In genomic region chr13:59456203-59456602, GRCm38 (mm10) we compare ENCODE assay signal across 26 mouse cellular contexts.
A peak's percentile ranks its signal among the peaks of the same experiment; 100 is the strongest.
DNase-seq lines count a peak whose midpoint lies in the region; ATAC-seq lines count a peak whose summit lies in the region.
"Had no signal": no experiment of that assay in that cellular context is flagged by ENCODE, and none has a peak within 500 bp of the region (broad histone marks: within the 10 kb centered on the region; RNA-seq: fewer than 3 reads in every experiment).

No protein-coding gene starts in this region.

- no peaks in the 10 kb centered on the region for H3K9me3 ChIP-seq in midbrain, embryonic 11.5 days (ENCODE audit: control insufficient read depth, low read length)
- H3K9me3 ChIP-seq in midbrain, embryonic 14.5 days (ENCODE audit: control insufficient read depth, low read length) = no peaks in the 10 kb centered on the region
- H3K9me3 ChIP-seq: embryonic facial prominence, embryonic 15.5 days; heart, embryonic 12.5 days; hindbrain, embryonic 13.5 days; intestine, embryonic 15.5 days; limb, embryonic 10.5 days; megakaryocyte, embryonic 14.5 days had no signal

- no peak overlapping the region for H3K9ac ChIP-seq in midbrain, embryonic 11.5 days (ENCODE audit: low read length)
- no peak overlapping the region for H3K9ac ChIP-seq in midbrain, embryonic 14.5 days (replicated peaks; ENCODE audit: low read length)
- H3K9ac ChIP-seq: embryonic facial prominence, embryonic 15.5 days; forebrain, postnatal 0 days; heart, embryonic 12.5 days; hindbrain, embryonic 13.5 days; intestine, embryonic 15.5 days had no signal

- H3K4me2 ChIP-seq in midbrain, embryonic 11.5 days = no peak overlapping the region
- no peak overlapping the region for H3K4me2 ChIP-seq in midbrain, embryonic 14.5 days (ENCODE audit: low read length)
- H3K4me2 ChIP-seq: embryonic facial prominence, embryonic 15.5 days; heart, embryonic 12.5 days; hindbrain, embryonic 13.5 days; intestine, embryonic 15.5 days had no signal

- H3K27ac ChIP-seq in midbrain, embryonic 11.5 days (ENCODE audit: low read depth, low read length) = no peak overlapping the region
- H3K27ac ChIP-seq in midbrain, embryonic 14.5 days (replicated peaks; ENCODE audit: low read depth, low read length) = no peak overlapping the region
- H3K27ac ChIP-seq: embryonic facial prominence, embryonic 15.5 days; hindbrain, embryonic 13.5 days; intestine, embryonic 15.5 days; left cerebral cortex, adult 2 months; limb, embryonic 10.5 days had no signal

- no peak overlapping the region for H3K4me3 ChIP-seq in midbrain, embryonic 11.5 days (ENCODE audit: low read depth, low read length)
- no peak overlapping the region for H3K4me3 ChIP-seq in midbrain, embryonic 14.5 days (replicated peaks; ENCODE audit: low read depth, low read length)
- H3K4me3 ChIP-seq: embryonic facial prominence, embryonic 15.5 days; heart, embryonic 12.5 days; hindbrain, embryonic 13.5 days; intestine, embryonic 15.5 days; left cerebral cortex, adult 2 months; limb, embryonic 10.5 days; megakaryocyte, embryonic 14.5 days had no signal

- WGBS in midbrain, embryonic 11.5 days = 84% methylated on average over 1 of the region's 1 CpGs
- 90% methylated on average over 1 of the region's 1 CpGs for WGBS in midbrain, embryonic 14.5 days

- intact Hi-C loops in left cerebral cortex, postnatal 36 days (cut with DNase I) = no loop called here

- DNase-seq in midbrain, embryonic 11.5 days (ENCODE audit: low spot score, missing footprints) = peak; percentile 33
- no peak for DNase-seq in midbrain, embryonic 14.5 days
- DNase-seq in A20 (ENCODE audit: low read depth, low spot score) = peak; percentile 83
- DNase-seq in induced T-regulatory cell, adult 2 months (ENCODE audit: low read depth) = peak; percentile 47
- DNase-seq in thymus, postnatal 14 days = peak; percentile 12
- no peak for DNase-seq in cerebellum, postnatal 36 days
- no peak for DNase-seq in left cerebral cortex, postnatal 36 days (ENCODE audit: low spot score in 2 of 2)
- DNase-seq: adrenal gland, adult 8-10 months; cerebellum, adult 11 months; cerebellum, postnatal 14 days; embryo, embryonic 11 days; forebrain, postnatal 0 days; kidney, adult 9 months; kidney, postnatal 36 days; layer of hippocampus, adult 9-11 months; lung, adult 18-20 months; lung, postnatal 14 days; right cerebral cortex, postnatal 4 days had no signal

- H3K27me3 ChIP-seq in midbrain, embryonic 11.5 days (ENCODE audit: control insufficient read depth, insufficient read depth, low read length) = no peaks in the 10 kb centered on the region
- H3K27me3 ChIP-seq in midbrain, embryonic 14.5 days (ENCODE audit: control insufficient read depth, insufficient read depth, low read length) = no peaks in the 10 kb centered on the region
- H3K27me3 ChIP-seq: embryonic facial prominence, embryonic 15.5 days; heart, embryonic 12.5 days; hindbrain, embryonic 13.5 days; intestine, embryonic 15.5 days; megakaryocyte, embryonic 14.5 days had no signal

- no peaks in the 10 kb centered on the region for H3K36me3 ChIP-seq in midbrain, embryonic 11.5 days (ENCODE audit: control insufficient read depth, insufficient read depth, low read length)
- peaks cover 10% of the 10 kb centered on the region; the same call in 1 of the 2 replicates for H3K36me3 ChIP-seq in midbrain, embryonic 14.5 days (ENCODE audit: control insufficient read depth, insufficient read depth, low read length)
- H3K36me3 ChIP-seq: limb, embryonic 10.5 days had no signal

- H3K4me1 ChIP-seq in midbrain, embryonic 11.5 days (ENCODE audit: control insufficient read depth, insufficient read depth, low read length) = peaks cover 3% of the 10 kb centered on the region; the same call in 1 of the 2 replicates
- H3K4me1 ChIP-seq in midbrain, embryonic 14.5 days (ENCODE audit: control insufficient read depth, insufficient read depth, low read length) = no peaks in the 10 kb centered on the region
- H3K4me1 ChIP-seq: megakaryocyte, embryonic 14.5 days had no signal

- no peak for ATAC-seq in midbrain, embryonic 11.5 days (ENCODE audit: low FRiP score)
- ATAC-seq in midbrain, embryonic 14.5 days (ENCODE audit: low FRiP score, low TSS enrichment) = no peak
- ATAC-seq: forebrain, postnatal 0 days; intestine, embryonic 15.5 days; midbrain, embryonic 16.5 days had no signal

Comparison
In these comparisons a context has a peak if more than half of its experiments do, and no peak if none do; other contexts are left out.
1. DNase-seq: peak in midbrain, embryonic 11.5 days (single experiment), A20 (single experiment), induced T-regulatory cell, adult 2 months (single experiment) and thymus, postnatal 14 days (single experiment); none in midbrain, embryonic 14.5 days (single experiment), cerebellum, postnatal 36 days (0 of 2) and left cerebral cortex, postnatal 36 days (0 of 2).